Mouse (Mus musculus) embryo, embryonic 10 days (tissue): ENCODE data around the gene Ptprm.

ENCODE experiments used
- DNase-seq: peaks from one replicate; pipeline ENCODE4 v3.0.0-alpha.2; 2015; ENCODE audit warnings: low spot score

Gene Ptprm

GRCm38 (mm10) chr17:66711221-66712016 lies 642.8 kb downstream of the Ptprm start:
- no peak for DNase-seq

GRCm38 (mm10) chr17:66710568-66710967 lies 643.7 kb downstream of the Ptprm start:
- DNase-seq: no peak

GRCm38 (mm10) chr17:66708748-66709147 lies 645.5 kb downstream of the Ptprm start:
- DNase-seq: no peak

GRCm38 (mm10) chr17:66707684-66708083 lies 646.6 kb downstream of the Ptprm start:
- no peak for DNase-seq

- DNase-seq: no peak
These were observed 652.7 kb downstream of the Ptprm start for GRCm38 (mm10) chr17:66701358-66702184.

GRCm38 (mm10) chr17:66699896-66700295 lies 654.4 kb downstream of the Ptprm start:
- no peak for DNase-seq

GRCm38 (mm10) chr17:66697650-66698049 lies 656.6 kb downstream of the Ptprm start:
- DNase-seq: no peak

GRCm38 (mm10) chr17:66696531-66697172 lies 657.6 kb downstream of the Ptprm start:
- no peak for DNase-seq

GRCm38 (mm10) chr17:66694326-66694725 lies 659.9 kb downstream of the Ptprm start:
- DNase-seq: no peak

- peak; percentile 57 for DNase-seq
These were observed 660.5 kb downstream of the Ptprm start for GRCm38 (mm10) chr17:66693676-66694304.

GRCm38 (mm10) chr17:66692941-66693675 lies 661.1 kb downstream of the Ptprm start:
- DNase-seq: no peak

- DNase-seq: no peak
These were observed 666.1 kb downstream of the Ptprm start for GRCm38 (mm10) chr17:66688179-66688578.

- no peak for DNase-seq
These were observed 666.7 kb downstream of the Ptprm start for GRCm38 (mm10) chr17:66687543-66687942.

- DNase-seq: no peak
These were observed 667.4 kb downstream of the Ptprm start for GRCm38 (mm10) chr17:66686701-66687489.

- no peak for DNase-seq
These were observed 670.8 kb downstream of the Ptprm start for GRCm38 (mm10) chr17:66683411-66683810.

GRCm38 (mm10) chr17:66680662-66681061 lies 673.6 kb downstream of the Ptprm start:
- peak; percentile 83 for DNase-seq

- no peak for DNase-seq
These were observed 679.6 kb downstream of the Ptprm start for GRCm38 (mm10) chr17:66674667-66675066.

- no peak for DNase-seq
These were observed 682.5 kb downstream of the Ptprm start for GRCm38 (mm10) chr17:66671715-66672230.

GRCm38 (mm10) chr17:66671287-66671686 lies 683.0 kb downstream of the Ptprm start:
- DNase-seq: no peak

GRCm38 (mm10) chr17:66665791-66666190 lies 688.5 kb downstream of the Ptprm start:
- no peak for DNase-seq
